Mouse (Mus musculus): ENCODE measurements around the gene Rps7. TPM values are rescaled to one million over a fixed set of nuclear protein-coding genes. Genes with fewer than 3 reads are reported as not detected.

Rps7 gene
- total RNA-seq (2012; rRNA removed) (2,384 and 2,439 TPM in 2 replicates), polyA plus RNA-seq (2012; ENCODE audit: insufficient read depth in 1 of 2, insufficient read length in 2 of 2, low read depth in 1 of 2, low replicate concordance in 2 of 2, missing spikeins in 1 of 2) (100 to 1,000 TPM; 300 to 476 TPM)

DNA sequence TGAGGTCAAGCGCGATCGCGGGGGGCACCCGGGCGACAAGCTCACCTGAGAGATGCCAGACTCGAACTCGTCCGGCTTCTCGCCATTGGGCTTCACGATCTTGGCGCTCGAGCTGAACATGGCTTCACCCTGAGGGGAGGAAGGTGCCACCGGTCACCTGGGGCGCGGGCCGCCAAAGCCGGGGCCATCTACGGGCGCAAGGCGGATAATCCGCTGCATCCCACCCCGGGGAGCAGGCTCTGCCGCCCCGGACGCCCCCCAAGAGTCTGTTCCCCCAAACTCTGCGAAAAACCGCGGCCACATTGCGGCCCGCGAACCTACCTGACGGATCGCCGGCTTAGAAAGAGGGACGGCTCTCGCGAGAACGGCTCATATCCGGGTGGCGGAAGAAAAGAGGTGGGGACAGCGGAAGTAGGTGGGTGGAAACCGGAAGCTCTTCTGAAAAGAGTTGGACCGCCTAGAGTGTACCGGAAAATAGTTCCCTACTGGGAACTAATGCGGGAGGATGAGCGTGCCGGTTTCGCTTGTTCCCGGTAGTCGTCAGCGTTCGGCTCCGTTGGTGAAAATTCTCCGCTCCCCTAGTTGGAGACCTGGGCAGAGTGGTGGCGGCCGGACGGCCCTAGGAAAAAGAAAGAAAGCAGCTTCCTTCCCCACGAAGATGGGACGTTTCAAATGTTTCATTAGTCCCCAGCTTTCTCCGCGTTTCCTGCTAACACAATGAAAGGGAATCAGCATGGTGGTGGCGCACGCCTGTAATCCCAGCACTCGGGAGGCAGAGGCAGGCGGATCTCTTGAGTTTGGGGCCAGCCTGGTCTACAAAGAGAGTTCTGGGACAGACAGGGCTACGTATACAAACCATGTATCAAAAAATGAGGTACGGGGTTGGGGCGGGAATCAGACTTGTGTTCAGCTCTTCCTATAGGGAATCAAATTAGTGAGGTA, at the start of gene Rps7:
Gene Rps7, minus strand, starts transcription at position 419 of the 942 bp plus-strand sequence.
- peaks cover 39% of the 10 kb centered on the region for H3K79me2 ChIP-seq (ENCODE audit: control insufficient read depth, insufficient read depth, low read length, poor library complexity)
- peak; percentile 95 for DNase-seq (ENCODE audit: low read depth, low spot score)
- H3K9ac ChIP-seq (ENCODE audit: control insufficient read depth, low read depth, low read length, poor library complexity, severe bottlenecking) = peak within 1 kb of the TSS; percentile 94
- H3K9me3 ChIP-seq (replicated peaks; ENCODE audit: insufficient read depth, low read length) = no peaks in the 10 kb centered on the region
- peak within 1 kb of the TSS; percentile 67 for H3K27ac ChIP-seq (ENCODE audit: control insufficient read depth, low read depth, low read length)
- H3K4me3 ChIP-seq (ENCODE audit: control insufficient read depth in 1 of 2, insufficient read depth in 1 of 2, low read depth in 2 of 2, low read length in 2 of 2) = peak within 1 kb of the TSS; percentile 70 to 76
- no peaks in the 10 kb centered on the region for H3K27me3 ChIP-seq (ENCODE audit: control insufficient read depth in 1 of 2, insufficient read depth in 2 of 2, low read length in 2 of 2)
- H3K36me3 ChIP-seq (ENCODE audit: control insufficient read depth in 1 of 2, insufficient read depth in 2 of 2, low read length in 2 of 2) = peaks cover 27 to 31% of the 10 kb centered on the region in 2 experiments
- H3K4me1 ChIP-seq (ENCODE audit: control insufficient read depth in 1 of 2, insufficient read depth in 2 of 2, low read length in 2 of 2) = peaks cover 0 to 20% of the 10 kb centered on the region in 2 experiments; a peak in 3 of 4 replicates
- TF ChIP-seq MXI1 (IDR thresholded peaks at IDR 0.05; ENCODE audit: low read depth, low read length) (peak; percentile 86), ZKSCAN1 (IDR thresholded peaks at IDR 0.05; ENCODE audit: low read depth, low read length) (no peak), TAL1 (IDR thresholded peaks at IDR 0.05; ENCODE audit: low read length) (no peak), GABPA (IDR thresholded peaks at IDR 0.05; ENCODE audit: low read depth, low read length) (no peak), USF2 (IDR thresholded peaks at IDR 0.05; ENCODE audit: borderline replicate concordance in 1 of 2, insufficient read depth in 1 of 2, low read depth in 1 of 2, low read length in 2 of 2) (no peak), ZMIZ1 (IDR thresholded peaks at IDR 0.05; ENCODE audit: low read depth, low read length) (peak; percentile 65; the same call in 1 of the 2 replicates), MAFK (IDR thresholded peaks at IDR 0.05; ENCODE audit: borderline replicate concordance, low read depth, low read length) (no peak), BHLHE40 (IDR thresholded peaks at IDR 0.05; ENCODE audit: borderline replicate concordance, low read depth, low read length) (no peak), ZNF384 (IDR thresholded peaks at IDR 0.05; ENCODE audit: low read depth, low read length) (no peak), ETS1 (IDR thresholded peaks at IDR 0.05; ENCODE audit: low read depth, low read length) (peak; percentile 28; the same call in 1 of the 2 replicates), UBTF (IDR thresholded peaks at IDR 0.05; ENCODE audit: borderline replicate concordance, insufficient read depth, low read depth, low read length) (0 out of 2 replicates have a peak, but pooled peaks have one; percentile 34), EP300 (IDR thresholded peaks at IDR 0.05; ENCODE audit: low read depth in 1 of 2, low read length in 2 of 2) (no peak), POLR2A (IDR thresholded peaks at IDR 0.05; ENCODE audit: control insufficient read depth in 1 of 2, insufficient read depth in 1 of 2, low read depth in 1 of 2, low read length in 2 of 2, poor library complexity in 1 of 2) (peak; percentile 84 to 89), NRF1 (IDR thresholded peaks at IDR 0.05; ENCODE audit: insufficient read depth, low read depth, low read length, poor library complexity, severe bottlenecking) (no peak), CTCF (IDR thresholded peaks at IDR 0.05 in 2 of 3, conservative IDR thresholded peaks at IDR 0.05 in 1 of 3; ENCODE audit: control insufficient read depth in 1 of 3, insufficient read depth in 1 of 3, low read depth in 2 of 3, low read length in 3 of 3, poor library complexity in 1 of 3, severe bottlenecking in 1 of 3) (no peak), CHD2 (IDR thresholded peaks at IDR 0.05; ENCODE audit: low read length) (peak; percentile 99), SMC3 (IDR thresholded peaks at IDR 0.05; ENCODE audit: low read depth, low read length) (no peak), NELFE (IDR thresholded peaks at IDR 0.05; ENCODE audit: low read depth, low read length) (peak; percentile 98), RCOR1 (IDR thresholded peaks at IDR 0.05; ENCODE audit: low read depth, low read length) (no peak), RAD21 (IDR thresholded peaks at IDR 0.05; ENCODE audit: low read depth, low read length) (no peak), GATA1 (IDR thresholded peaks at IDR 0.05; ENCODE audit: low read depth, low read length) (no peak), POLR2AphosphoS5 (IDR thresholded peaks at IDR 0.05; ENCODE audit: borderline replicate concordance, low read depth, low read length) (peak; percentile 79; the same call in 1 of the 2 replicates), MYB (IDR thresholded peaks at IDR 0.05; ENCODE audit: low read depth, low read length) (no peak), MEF2A (IDR thresholded peaks at IDR 0.05; ENCODE audit: extremely low read depth, insufficient replicate concordance, low read depth, low read length, poor library complexity, severe bottlenecking) (no peak), HCFC1 (IDR thresholded peaks at IDR 0.05; ENCODE audit: low read depth, low read length) (peak; percentile 94), KAT2A (conservative IDR thresholded peaks at IDR 0.05; ENCODE audit: low read depth, low read length) (peak; percentile 81), POLR2AphosphoS2 (IDR thresholded peaks at IDR 0.05; ENCODE audit: low read length) (peak; percentile 96), ZC3H11A (IDR thresholded peaks at IDR 0.05; ENCODE audit: low read depth, low read length) (no peak), E2F4 (IDR thresholded peaks at IDR 0.05; ENCODE audit: borderline replicate concordance, low read depth, low read length) (no peak), JUND (IDR thresholded peaks at IDR 0.05; ENCODE audit: low read depth, low read length) (no peak), MYC (IDR thresholded peaks at IDR 0.05; ENCODE audit: low read depth, low read length) (peak; percentile 95), ELF1 (IDR thresholded peaks at IDR 0.05; ENCODE audit: low read depth, low read length) (peak; percentile 95), MAX (IDR thresholded peaks at IDR 0.05; ENCODE audit: low read length) (peak; percentile 83; the same call in 1 of the 2 replicates), MAZ (IDR thresholded peaks at IDR 0.05; ENCODE audit: low read depth, low read length) (0 out of 2 replicates have a peak, but pooled peaks have one; percentile 11)
